Mouse (Mus musculus) hindbrain, embryonic 16.5 days (tissue): ENCODE results near the gene Gm44790. TPM values are rescaled to one million over a fixed set of nuclear protein-coding genes. Genes with fewer than 3 reads are reported as not detected.

ENCODE experiments used
- ATAC-seq: fragments of 200-750 bp; cut with Nextera tagmentation; 2 replicates; pipeline ENCODE4 v1.8.0; 2017; ENCODE audit warnings: moderate TSS enrichment, moderate library complexity
- H3K27ac ChIP-seq: fragments of 300-500 bp; sonication (generic); 2 replicates; pipeline ENCODE4 v1.5.1; 2014; ENCODE audit warnings: low read depth, mild to moderate bottlenecking, control low read depth, low read length, moderate library complexity
- H3K27me3 ChIP-seq: fragments of 300-500 bp; sonication (generic); replicated peaks from 2 replicates; pipeline ENCODE4 v1.6.1; 2014; ENCODE audit warnings: low read length; ENCODE audit not compliant: control insufficient read depth, insufficient read depth
- H3K36me3 ChIP-seq: fragments of 300-500 bp; sonication (generic); 2 replicates; pipeline ENCODE4 v1.6.1; 2014; ENCODE audit warnings: mild to moderate bottlenecking, low read length, moderate library complexity, mixed read lengths; ENCODE audit not compliant: control insufficient read depth, insufficient read depth
- H3K4me1 ChIP-seq: fragments of 300-500 bp; sonication (generic); 2 replicates; pipeline ENCODE4 v1.6.1; 2014; ENCODE audit warnings: low read depth, low read length; ENCODE audit not compliant: control insufficient read depth, insufficient read depth
- H3K4me2 ChIP-seq: fragments of 300-500 bp; sonication (generic); 2 replicates; pipeline ENCODE4 v1.6.1; 2014; ENCODE audit warnings: mild to moderate bottlenecking, low read length, control low read depth, moderate library complexity
- H3K4me3 ChIP-seq: fragments of 300-500 bp; sonication (generic); 2 replicates; pipeline ENCODE4 v1.5.1; 2014; ENCODE audit warnings: mild to moderate bottlenecking, low read length, control low read depth, moderate library complexity
- H3K9ac ChIP-seq: fragments of 300-500 bp; sonication (generic); 2 replicates; pipeline ENCODE4 v1.6.1; 2014; ENCODE audit warnings: low read depth, mild to moderate bottlenecking, control low read depth, low read length, moderate library complexity
- H3K9me3 ChIP-seq: fragments of 300-500 bp; sonication (generic); 2 replicates; pipeline ENCODE4 v1.6.1; 2014; ENCODE audit warnings: mild to moderate bottlenecking, low read length, moderate library complexity; ENCODE audit not compliant: control insufficient read depth
- WGBS: fragments of 180-500 bp; shearing (Covaris S2); extraction: QIAGEN DNeasy Blood & Tissue Kit; methylation state at CpG from one replicate; pipeline ENCODE4 v1.1.7; 2014; 5-methylcytosine and 5-hydroxymethylcytosine counted together
- polyA plus RNA-seq: library from polyadenylated mRNA; unstranded; fragments of >200 nt; fragmentation: Nextera tagmentation; extraction: Ambion mirVana; gene quantifications from 2 replicates; pipeline ENCODE4 v1.2.1, GENCODE M21; 2015

The Gm44790 gene
- polyA plus RNA-seq, 1 experiment from 2014 or later, result not detected

- Histone ChIP-seq H3K9ac (no peak overlapping the region), H3K27ac (no peak overlapping the region), H3K4me2 (no peak overlapping the region), H3K4me3 (no peak overlapping the region), H3K4me1 (no peaks in the 10 kb centered on the region), H3K36me3 (peaks cover 17% of the 10 kb centered on the region), H3K27me3 (no peaks in the 10 kb centered on the region), H3K9me3 (no peaks in the 10 kb centered on the region)
- no peak for ATAC-seq
- 86% methylated on average over 3 of the region's 3 CpGs for WGBS
Observed at GRCm38 (mm10) chr6:86456727-86457126, 30.3 kb downstream of the Gm44790 start.

GRCm38 (mm10) chr6:86463079-86463478 is 36.6 kb downstream of the Gm44790 start:
- no peak overlapping the region for H3K27ac ChIP-seq
- no peaks in the 10 kb centered on the region for H3K9me3 ChIP-seq
- H3K4me1 ChIP-seq, result no peaks in the 10 kb centered on the region
- no peak overlapping the region for H3K4me2 ChIP-seq
- ATAC-seq, result no peak
- no peak overlapping the region for H3K4me3 ChIP-seq
- no peaks in the 10 kb centered on the region for H3K27me3 ChIP-seq
- no peak overlapping the region for H3K9ac ChIP-seq
- H3K36me3 ChIP-seq, result peaks cover 9% of the 10 kb centered on the region
- WGBS, result 93% methylated on average over 3 of the region's 3 CpGs

- Histone ChIP-seq H3K27ac (peak overlapping the region; percentile 85), H3K4me3 (no peak overlapping the region), H3K9ac (no peak overlapping the region), H3K4me1 (peaks cover 13% of the 10 kb centered on the region), H3K36me3 (peaks cover 8% of the 10 kb centered on the region; the same call in 1 of the 2 replicates), H3K9me3 (no peaks in the 10 kb centered on the region), H3K27me3 (no peaks in the 10 kb centered on the region), H3K4me2 (peak overlapping the region; percentile 78)
- no peak; the same call in 1 of the 2 replicates for ATAC-seq
- 93% methylated on average over 3 of the region's 3 CpGs for WGBS
Observed at GRCm38 (mm10) chr6:86471317-86471716, 44.9 kb downstream of the Gm44790 start.

GRCm38 (mm10) chr6:86471760-86472099 is 45.3 kb downstream of the Gm44790 start:
- H3K27ac ChIP-seq, result peak overlapping the region; percentile 85
- ATAC-seq, result peak; percentile 55
- WGBS, result 25% methylated on average over 9 of the region's 9 CpGs

GRCm38 (mm10) chr6:86472100-86472955 is 45.9 kb downstream of the Gm44790 start:
- H3K4me2 ChIP-seq, result peak overlapping the region; percentile 78
- peak overlapping the region; percentile 42 for H3K4me3 ChIP-seq
- no peaks in the 10 kb centered on the region for H3K27me3 ChIP-seq
- peak; percentile 95 for ATAC-seq
- peaks cover 13% of the 10 kb centered on the region for H3K4me1 ChIP-seq
- H3K9ac ChIP-seq, result peak overlapping the region; percentile 69
- H3K27ac ChIP-seq, result peak overlapping the region; percentile 85
- H3K36me3 ChIP-seq, result peaks cover 6% of the 10 kb centered on the region; the same call in 1 of the 2 replicates
- under 1% methylated on average over 56 of the region's 56 CpGs for whole genome bisulfite sequencing
- no peaks in the 10 kb centered on the region for H3K9me3 ChIP-seq

More at GRCm38 (mm10) chr6:86471760-86472099, 45.3 kb downstream of the Gm44790 start:
- Histone ChIP-seq H3K36me3 (peaks cover 8% of the 10 kb centered on the region; the same call in 1 of the 2 replicates), H3K9ac (peak overlapping the region; percentile 69), H3K4me1 (peaks cover 13% of the 10 kb centered on the region), H3K4me2 (peak overlapping the region; percentile 78), H3K9me3 (no peaks in the 10 kb centered on the region), H3K27me3 (no peaks in the 10 kb centered on the region), H3K4me3 (peak overlapping the region; percentile 42)

- no peak; the same call in 1 of the 2 replicates for ATAC-seq
Observed at GRCm38 (mm10) chr6:86473077-86473476, 46.6 kb downstream of the Gm44790 start.

GRCm38 (mm10) chr6:86474072-86474471 is 47.6 kb downstream of the Gm44790 start:
- Histone ChIP-seq H3K4me1 (peaks cover 13% of the 10 kb centered on the region), H3K4me2 (no peak overlapping the region), H3K4me3 (no peak overlapping the region), H3K9me3 (no peaks in the 10 kb centered on the region), H3K9ac (no peak overlapping the region), H3K27me3 (no peaks in the 10 kb centered on the region), H3K27ac (no peak overlapping the region), H3K36me3 (peaks cover 3% of the 10 kb centered on the region; the same call in 1 of the 2 replicates)
- ATAC-seq, result no peak
- WGBS, result 94% methylated on average over 5 of the region's 5 CpGs

More at GRCm38 (mm10) chr6:86473077-86473476, 46.6 kb downstream of the Gm44790 start:
- Histone ChIP-seq H3K4me2 (peak overlapping the region; percentile 55), H3K4me1 (peaks cover 13% of the 10 kb centered on the region), H3K36me3 (peaks cover 3% of the 10 kb centered on the region; the same call in 1 of the 2 replicates), H3K4me3 (peak overlapping the region; percentile 42), H3K27me3 (no peaks in the 10 kb centered on the region), H3K27ac (peak overlapping the region; percentile 82), H3K9me3 (no peaks in the 10 kb centered on the region), H3K9ac (peak overlapping the region; percentile 47)
- WGBS, result 56% methylated on average over 7 of the region's 7 CpGs

- Histone ChIP-seq H3K9ac (no peak overlapping the region), H3K4me1 (peaks cover 13% of the 10 kb centered on the region), H3K9me3 (no peaks in the 10 kb centered on the region), H3K36me3 (no peaks in the 10 kb centered on the region; the same call in 1 of the 2 replicates), H3K27me3 (no peaks in the 10 kb centered on the region), H3K27ac (no peak overlapping the region), H3K4me2 (no peak overlapping the region), H3K4me3 (no peak overlapping the region)
- no peak for ATAC-seq
Observed at GRCm38 (mm10) chr6:86474646-86475181, 48.3 kb downstream of the Gm44790 start.

GRCm38 (mm10) chr6:86475462-86476167 is 49.2 kb downstream of the Gm44790 start:
- Histone ChIP-seq H3K27me3 (no peaks in the 10 kb centered on the region), H3K27ac (no peak overlapping the region), H3K4me2 (no peak overlapping the region), H3K9ac (no peak overlapping the region), H3K9me3 (no peaks in the 10 kb centered on the region), H3K36me3 (no peaks in the 10 kb centered on the region), H3K4me1 (peaks cover 13% of the 10 kb centered on the region), H3K4me3 (no peak overlapping the region)
- no peak for ATAC-seq
- 84% methylated on average over 9 of the region's 9 CpGs for whole genome bisulfite sequencing
